Mouse (Mus musculus): ENCODE data around the gene Smoc2. TPM values are rescaled to one million over a fixed set of nuclear protein-coding genes. Genes with fewer than 3 reads are reported as not detected.

The Smoc2 gene
- total and polyA plus RNA-seq, 3 experiments: 0.34 TPM; not detected in 2

GRCm38 (mm10) chr17:14384980-14385379, 105.7 kb downstream of the Smoc2 start:
- H3K4me1 ChIP-seq (ENCODE audit: control insufficient read depth in 1 of 2, insufficient read depth in 2 of 2): peaks cover 0 to 7% of the 10 kb centered on the region in 2 experiments; a peak in 1 of 4 replicates
- no peak overlapping the region for H3K27ac ChIP-seq (ENCODE audit: insufficient read depth, low read depth)
- no peaks in the 10 kb centered on the region for H3K36me3 ChIP-seq (replicated peaks in 1 of 2; ENCODE audit: control insufficient read depth in 1 of 2, insufficient read depth in 1 of 2, low read length in 1 of 2)
- no peak overlapping the region for H3K4me3 ChIP-seq (replicated peaks in 1 of 3; ENCODE audit: low read depth in 2 of 3, low read length in 2 of 3, poor library complexity in 1 of 3)
- H3K9me3 ChIP-seq (replicated peaks; ENCODE audit: low read length): no peaks in the 10 kb centered on the region
- dilution Hi-C loops (cut with MboI; ENCODE audit: extremely low pct_ligation_motif_present, extremely low pct_unique_long_range_greater_than_20kb, low sequenced_read_pairs) (no loop called here), in situ Hi-C loops (cut with MboI; ENCODE audit: low pct_ligation_motif_present, low pct_unique_long_range_greater_than_20kb, low sequenced_read_pairs) (no loop called here)
- peaks cover 17% of the 10 kb centered on the region for H3K27me3 ChIP-seq (replicated peaks)
- TF ChIP-seq MAX (IDR thresholded peaks at IDR 0.05; ENCODE audit: low read length): no peak
- no peak for TF ChIP-seq TCF12 (IDR thresholded peaks at IDR 0.05; ENCODE audit: low read depth, low read length)
- TF ChIP-seq SIN3A (IDR thresholded peaks at IDR 0.05; ENCODE audit: low read length): no peak
- no peak for TF ChIP-seq RCOR1 (conservative IDR thresholded peaks at IDR 0.05; ENCODE audit: low read depth, low read length)
- no peak for TF ChIP-seq HCFC1 (IDR thresholded peaks at IDR 0.05; ENCODE audit: low read depth, low read length)
- no peak for TF ChIP-seq ELF1 (IDR thresholded peaks at IDR 0.05; ENCODE audit: low read depth, low read length)
- no peak for TF ChIP-seq MXI1 (IDR thresholded peaks at IDR 0.05; ENCODE audit: low read depth, low read length)
- TF ChIP-seq ZC3H11A (IDR thresholded peaks at IDR 0.05; ENCODE audit: low read depth, low read length): no peak
- TF ChIP-seq ZMIZ1 (IDR thresholded peaks at IDR 0.05; ENCODE audit: low read depth, low read length): no peak
- TF ChIP-seq E2F4 (IDR thresholded peaks at IDR 0.05; ENCODE audit: insufficient replicate concordance, low read depth, low read length): no peak
- no peak for TF ChIP-seq ZKSCAN1 (IDR thresholded peaks at IDR 0.05; ENCODE audit: borderline replicate concordance, low read depth, low read length)
- no peak for TF ChIP-seq KAT2A (IDR thresholded peaks at IDR 0.05; ENCODE audit: insufficient replicate concordance, low read length)
- no peak for TF ChIP-seq ZNF384 (IDR thresholded peaks at IDR 0.05; ENCODE audit: low read depth, low read length)
- TF ChIP-seq BHLHE40 (IDR thresholded peaks at IDR 0.05; ENCODE audit: low read depth, low read length): no peak
- no peak for TF ChIP-seq TBP (conservative IDR thresholded peaks at IDR 0.05; ENCODE audit: low read depth, low read length)
- TF ChIP-seq UBTF (IDR thresholded peaks at IDR 0.05; ENCODE audit: low read depth, low read length): no peak
- H3K79me2 ChIP-seq (replicated peaks; ENCODE audit: control insufficient read depth, extremely low read depth, insufficient read depth, poor library complexity, severe bottlenecking): no peaks in the 10 kb centered on the region
- no peak overlapping the region for H3K9ac ChIP-seq (ENCODE audit: insufficient read depth, low read depth)
- DNase-seq (ENCODE audit: extremely low read depth): no peak
- no peak overlapping the region for H3K4me2 ChIP-seq (ENCODE audit: insufficient read depth, low read depth, poor library complexity, severe bottlenecking)

GRCm38 (mm10) chr17:14387261-14387660, 108.0 kb downstream of the Smoc2 start:
- in situ Hi-C loops (cut with MboI; ENCODE audit: low pct_ligation_motif_present, low pct_unique_long_range_greater_than_20kb, low sequenced_read_pairs) (no loop called here), dilution Hi-C loops (cut with MboI; ENCODE audit: extremely low pct_ligation_motif_present, extremely low pct_unique_long_range_greater_than_20kb, low sequenced_read_pairs) (no loop called here)
- Histone ChIP-seq H3K4me2 (ENCODE audit: insufficient read depth, low read depth, poor library complexity, severe bottlenecking) (no peak overlapping the region), H3K79me2 (replicated peaks; ENCODE audit: control insufficient read depth, extremely low read depth, insufficient read depth, poor library complexity, severe bottlenecking) (no peaks in the 10 kb centered on the region), H3K9me3 (replicated peaks; ENCODE audit: low read length) (no peaks in the 10 kb centered on the region), H3K4me1 (ENCODE audit: control insufficient read depth in 1 of 2, insufficient read depth in 2 of 2) (peaks cover 0 to 15% of the 10 kb centered on the region in 2 experiments; a peak in 2 of 4 replicates), H3K36me3 (replicated peaks in 1 of 2; ENCODE audit: control insufficient read depth in 1 of 2, insufficient read depth in 1 of 2, low read length in 1 of 2) (no peaks in the 10 kb centered on the region), H3K27me3 (replicated peaks) (peaks cover 12% of the 10 kb centered on the region), H3K9ac (ENCODE audit: insufficient read depth, low read depth) (no peak overlapping the region), H3K27ac (ENCODE audit: insufficient read depth, low read depth) (no peak overlapping the region), H3K4me3 (replicated peaks in 1 of 3; ENCODE audit: low read depth in 2 of 3, low read length in 2 of 3, poor library complexity in 1 of 3) (no peak overlapping the region)
- TF ChIP-seq UBTF (IDR thresholded peaks at IDR 0.05; ENCODE audit: low read depth, low read length): no peak
- TF ChIP-seq RAD21 (IDR thresholded peaks at IDR 0.05; ENCODE audit: low read depth, low read length): no peak
- no peak for TF ChIP-seq CHD1 (IDR thresholded peaks at IDR 0.05; ENCODE audit: low read depth, low read length)
- DNase-seq (ENCODE audit: extremely low read depth): no peak

All from CH12.LX (cell line).